Mouse (Mus musculus): ENCODE results near the gene Stt3b. TPM values are rescaled to one million over a fixed set of nuclear protein-coding genes. Genes with fewer than 3 reads are reported as not detected.
A peak's percentile ranks its signal among the peaks of the same experiment; 100 is the strongest.

Gene Stt3b
- polyA plus RNA-seq, 1 experiment from 2014 or later, result 91.3 TPM

DNA sequence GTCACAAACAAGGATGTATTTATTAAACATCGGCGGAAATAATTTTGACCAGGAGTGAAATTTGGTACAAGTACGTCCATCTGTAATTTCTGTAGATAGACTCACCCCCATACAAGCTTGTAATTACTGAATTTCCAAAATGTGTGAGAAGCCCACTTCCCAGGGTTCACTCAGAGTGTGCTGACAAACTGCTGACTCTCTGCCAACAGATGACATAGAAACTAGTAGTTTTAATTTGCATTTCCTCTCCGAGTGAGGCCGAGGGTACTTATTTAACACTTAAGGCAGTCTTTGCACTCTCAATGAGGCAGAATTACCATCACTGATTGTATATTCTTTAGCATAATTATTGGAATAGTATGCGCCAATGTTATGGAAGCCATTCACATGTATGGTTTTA, 12.2 kb upstream of the Stt3b start:
- no peak overlapping the region for H3K9ac ChIP-seq (ENCODE audit: low read length)
- no peak overlapping the region for H3K4me3 ChIP-seq (ENCODE audit: low read length)
- no peaks in the 10 kb centered on the region for H3K36me3 ChIP-seq (ENCODE audit: control insufficient read depth, insufficient read depth, low read length)
- no peaks in the 10 kb centered on the region for H3K27me3 ChIP-seq (ENCODE audit: control insufficient read depth, insufficient read depth, low read depth, low read length)
- no peaks in the 10 kb centered on the region; the same call in 1 of the 2 replicates for H3K4me1 ChIP-seq (replicated peaks; ENCODE audit: control insufficient read depth, insufficient read depth, low read length)
- no peaks in the 10 kb centered on the region for H3K9me3 ChIP-seq (ENCODE audit: control insufficient read depth, low read length)
- 82% methylated on average over 6 of the region's 6 CpGs for WGBS
- no peak for ATAC-seq (ENCODE audit: low read depth)
- H3K27ac ChIP-seq (ENCODE audit: low read length), result no peak overlapping the region
- H3K4me2 ChIP-seq (ENCODE audit: low read depth, low read length), result no peak overlapping the region

DNA sequence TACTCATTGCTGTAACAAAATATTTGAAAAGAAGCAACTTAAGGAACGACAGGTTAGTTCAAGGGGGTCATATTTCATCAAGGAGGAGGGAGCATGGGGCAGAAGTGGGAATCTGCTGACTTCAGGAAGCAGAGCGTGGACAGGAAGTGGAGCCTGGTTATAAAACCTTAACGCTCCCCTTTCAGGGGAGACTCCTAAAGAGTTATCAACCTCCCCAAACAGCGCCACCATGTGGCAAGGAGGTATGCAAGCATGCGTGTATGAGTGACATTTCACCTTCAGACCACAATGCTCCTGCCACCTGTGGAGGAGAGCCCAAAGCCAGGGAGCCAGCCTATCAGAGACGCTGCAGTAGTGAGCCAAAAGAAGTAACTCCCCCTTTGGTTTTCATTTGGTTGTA, 10.8 kb upstream of the Stt3b start:
- no peak overlapping the region for H3K9ac ChIP-seq (ENCODE audit: low read length)
- H3K4me1 ChIP-seq (replicated peaks; ENCODE audit: control insufficient read depth, insufficient read depth, low read length), result no peaks in the 10 kb centered on the region; the same call in 1 of the 2 replicates
- ATAC-seq (ENCODE audit: low read depth), result no peak
- H3K4me2 ChIP-seq (ENCODE audit: low read depth, low read length), result no peak overlapping the region
- H3K9me3 ChIP-seq (ENCODE audit: control insufficient read depth, low read length), result no peaks in the 10 kb centered on the region
- H3K27me3 ChIP-seq (ENCODE audit: control insufficient read depth, insufficient read depth, low read depth, low read length), result no peaks in the 10 kb centered on the region
- H3K4me3 ChIP-seq (ENCODE audit: low read length), result no peak overlapping the region
- no peaks in the 10 kb centered on the region for H3K36me3 ChIP-seq (ENCODE audit: control insufficient read depth, insufficient read depth, low read length)
- 73% methylated on average over 6 of the region's 6 CpGs for WGBS
- no peak overlapping the region for H3K27ac ChIP-seq (ENCODE audit: low read length)

- peaks cover under 1% of the 10 kb centered on the region; the same call in 1 of the 2 replicates for H3K4me1 ChIP-seq (replicated peaks; ENCODE audit: control insufficient read depth, insufficient read depth, low read length)
- 73% methylated on average over 4 of the region's 4 CpGs for WGBS
- H3K9me3 ChIP-seq (ENCODE audit: control insufficient read depth, low read length), result no peaks in the 10 kb centered on the region
- no peak overlapping the region for H3K9ac ChIP-seq (ENCODE audit: low read length)
- H3K36me3 ChIP-seq (ENCODE audit: control insufficient read depth, insufficient read depth, low read length), result no peaks in the 10 kb centered on the region
- H3K4me2 ChIP-seq (ENCODE audit: low read depth, low read length), result no peak overlapping the region
- no peak overlapping the region for H3K4me3 ChIP-seq (ENCODE audit: low read length)
- no peaks in the 10 kb centered on the region for H3K27me3 ChIP-seq (ENCODE audit: control insufficient read depth, insufficient read depth, low read depth, low read length)
- 0 out of 2 replicates have a peak, but pooled peaks have one; percentile 36 for ATAC-seq (ENCODE audit: low read depth)
- H3K27ac ChIP-seq (ENCODE audit: low read length), result no peak overlapping the region
These were observed 9.9 kb upstream of the Stt3b start for GRCm38 (mm10) chr9:115320156-115320555.

GRCm38 (mm10) chr9:115318621-115319375, 8.6 kb upstream of the Stt3b start:
- no peak overlapping the region for H3K4me3 ChIP-seq (ENCODE audit: low read length)
- no peak overlapping the region for H3K27ac ChIP-seq (ENCODE audit: low read length)
- H3K27me3 ChIP-seq (ENCODE audit: control insufficient read depth, insufficient read depth, low read depth, low read length), result no peaks in the 10 kb centered on the region
- H3K4me2 ChIP-seq (ENCODE audit: low read depth, low read length), result no peak overlapping the region
- no peaks in the 10 kb centered on the region for H3K36me3 ChIP-seq (ENCODE audit: control insufficient read depth, insufficient read depth, low read length)
- 69% methylated on average over 6 of the region's 6 CpGs for WGBS
- H3K4me1 ChIP-seq (replicated peaks; ENCODE audit: control insufficient read depth, insufficient read depth, low read length), result peaks cover 6% of the 10 kb centered on the region; the same call in 1 of the 2 replicates
- H3K9ac ChIP-seq (ENCODE audit: low read length), result no peak overlapping the region
- no peaks in the 10 kb centered on the region for H3K9me3 ChIP-seq (ENCODE audit: control insufficient read depth, low read length)
- no peak for ATAC-seq (ENCODE audit: low read depth)

GRCm38 (mm10) chr9:115317049-115317448, 6.8 kb upstream of the Stt3b start:
- ATAC-seq (ENCODE audit: low read depth), result no peak
- H3K27me3 ChIP-seq (ENCODE audit: control insufficient read depth, insufficient read depth, low read depth, low read length), result no peaks in the 10 kb centered on the region
- no peak overlapping the region for H3K4me2 ChIP-seq (ENCODE audit: low read depth, low read length)
- H3K36me3 ChIP-seq (ENCODE audit: control insufficient read depth, insufficient read depth, low read length), result no peaks in the 10 kb centered on the region
- H3K9me3 ChIP-seq (ENCODE audit: control insufficient read depth, low read length), result no peaks in the 10 kb centered on the region
- peaks cover 6% of the 10 kb centered on the region; the same call in 1 of the 2 replicates for H3K4me1 ChIP-seq (replicated peaks; ENCODE audit: control insufficient read depth, insufficient read depth, low read length)
- 87% methylated on average over 5 of the region's 5 CpGs for WGBS
- no peak overlapping the region for H3K9ac ChIP-seq (ENCODE audit: low read length)
- H3K4me3 ChIP-seq (ENCODE audit: low read length), result no peak overlapping the region
- no peak overlapping the region for H3K27ac ChIP-seq (ENCODE audit: low read length)

DNA sequence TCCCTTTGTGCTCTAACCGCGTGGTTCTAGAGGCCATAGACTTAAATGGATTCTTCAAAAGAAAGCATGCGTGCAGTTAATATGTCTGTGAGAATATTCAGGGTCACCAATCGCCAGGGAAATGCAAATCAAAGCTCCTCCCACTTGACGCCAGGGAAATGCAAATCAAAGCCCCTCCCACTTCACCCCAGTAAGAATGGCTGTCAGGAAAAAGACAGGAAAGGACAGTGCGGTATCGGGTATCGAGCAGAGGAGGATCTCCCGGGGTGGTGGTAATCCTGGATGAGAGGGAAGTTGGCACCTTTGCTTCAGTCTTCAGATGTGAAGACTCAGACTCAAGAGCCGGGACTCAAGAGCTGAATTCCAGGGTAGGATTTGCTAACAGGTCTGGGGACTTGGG, 4.3 kb upstream of the Stt3b start:
- H3K4me1 ChIP-seq (replicated peaks; ENCODE audit: control insufficient read depth, insufficient read depth, low read length), result peaks cover 10% of the 10 kb centered on the region
- no peak for ATAC-seq (ENCODE audit: low read depth)
- H3K4me2 ChIP-seq (ENCODE audit: low read depth, low read length), result peak overlapping the region; percentile 55
- peak overlapping the region; percentile 46 for H3K9ac ChIP-seq (ENCODE audit: low read length)
- no peaks in the 10 kb centered on the region for H3K36me3 ChIP-seq (ENCODE audit: control insufficient read depth, insufficient read depth, low read length)
- peak overlapping the region; percentile 38 for H3K4me3 ChIP-seq (ENCODE audit: low read length)
- no peaks in the 10 kb centered on the region for H3K9me3 ChIP-seq (ENCODE audit: control insufficient read depth, low read length)
- WGBS, result 9% methylated on average over 10 of the region's 10 CpGs
- H3K27me3 ChIP-seq (ENCODE audit: control insufficient read depth, insufficient read depth, low read depth, low read length), result no peaks in the 10 kb centered on the region
- peak overlapping the region; percentile 3; the same call in 1 of the 2 replicates for H3K27ac ChIP-seq (ENCODE audit: low read length)

GRCm38 (mm10) chr9:115313830-115314229, 3.6 kb upstream of the Stt3b start:
- Histone ChIP-seq H3K27ac (ENCODE audit: low read length) (no peak overlapping the region), H3K36me3 (ENCODE audit: control insufficient read depth, insufficient read depth, low read length) (no peaks in the 10 kb centered on the region), H3K9ac (ENCODE audit: low read length) (no peak overlapping the region), H3K4me3 (ENCODE audit: low read length) (no peak overlapping the region), H3K27me3 (ENCODE audit: control insufficient read depth, insufficient read depth, low read depth, low read length) (no peaks in the 10 kb centered on the region), H3K4me2 (ENCODE audit: low read depth, low read length) (no peak overlapping the region), H3K4me1 (replicated peaks; ENCODE audit: control insufficient read depth, insufficient read depth, low read length) (peaks cover 10% of the 10 kb centered on the region), H3K9me3 (ENCODE audit: control insufficient read depth, low read length) (no peaks in the 10 kb centered on the region)
- no peak for ATAC-seq (ENCODE audit: low read depth)
- WGBS, result 85% methylated on average over 5 of the region's 5 CpGs

GRCm38 (mm10) chr9:115311223-115311520, 951 bp upstream of the Stt3b start:
- 7% methylated on average over 5 of the region's 5 CpGs for WGBS

GRCm38 (mm10) chr9:115309977-115310345, 260 bp downstream of the Stt3b start:
- Histone ChIP-seq H3K4me1 (replicated peaks; ENCODE audit: control insufficient read depth, insufficient read depth, low read length) (peaks cover 28% of the 10 kb centered on the region), H3K27me3 (ENCODE audit: control insufficient read depth, insufficient read depth, low read depth, low read length) (no peaks in the 10 kb centered on the region), H3K27ac (ENCODE audit: low read length) (peak overlapping the region; percentile 98), H3K4me3 (ENCODE audit: low read length) (peak overlapping the region; percentile 98), H3K9ac (ENCODE audit: low read length) (peak overlapping the region; percentile 100), H3K4me2 (ENCODE audit: low read depth, low read length) (peak overlapping the region; percentile 72), H3K9me3 (ENCODE audit: control insufficient read depth, low read length) (no peaks in the 10 kb centered on the region), H3K36me3 (ENCODE audit: control insufficient read depth, insufficient read depth, low read length) (no peaks in the 10 kb centered on the region)
- peak; percentile 85 for ATAC-seq (ENCODE audit: low read depth)
- under 1% methylated on average over 36 of the region's 42 CpGs for WGBS

More at GRCm38 (mm10) chr9:115311223-115311520, 951 bp upstream of the Stt3b start:
- Histone ChIP-seq H3K9me3 (ENCODE audit: control insufficient read depth, low read length) (no peaks in the 10 kb centered on the region), H3K9ac (ENCODE audit: low read length) (peak overlapping the region; percentile 82), H3K36me3 (ENCODE audit: control insufficient read depth, insufficient read depth, low read length) (no peaks in the 10 kb centered on the region), H3K27me3 (ENCODE audit: control insufficient read depth, insufficient read depth, low read depth, low read length) (no peaks in the 10 kb centered on the region), H3K4me1 (replicated peaks; ENCODE audit: control insufficient read depth, insufficient read depth, low read length) (peaks cover 25% of the 10 kb centered on the region), H3K27ac (ENCODE audit: low read length) (peak overlapping the region; percentile 99), H3K4me3 (ENCODE audit: low read length) (peak overlapping the region; percentile 66), H3K4me2 (ENCODE audit: low read depth, low read length) (peak overlapping the region; percentile 69)
- no peak for ATAC-seq (ENCODE audit: low read depth)
